Mouse (Mus musculus): ENCODE results near the gene Sipa1l1.

DNA sequence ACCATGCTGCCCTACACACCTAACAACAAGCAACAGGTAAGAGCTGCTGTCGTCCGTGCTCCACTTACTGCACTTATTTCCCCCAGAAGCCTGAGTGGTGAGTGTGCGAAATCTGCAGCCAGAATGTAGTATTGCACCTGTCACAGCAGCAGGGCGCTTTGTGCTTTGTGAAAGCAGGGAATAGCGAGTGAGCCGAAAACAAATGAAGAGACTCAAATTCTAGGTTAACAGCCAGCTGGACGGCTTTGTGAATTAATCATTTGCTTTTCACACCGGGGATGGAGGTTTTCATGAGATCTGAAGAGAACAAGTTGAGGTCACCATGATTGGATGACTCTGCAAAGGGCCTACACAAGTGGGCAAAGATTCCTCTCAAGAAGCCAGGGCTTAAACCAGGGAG lies 215.6 kb downstream of the Sipa1l1 start:
- TF ChIP-seq CTCF (IDR thresholded peaks at IDR 0.05; ENCODE audit: insufficient read depth, low read depth, low read length) (no peak), POLR2A (IDR thresholded peaks at IDR 0.05; ENCODE audit: insufficient read depth, low read depth, low read length) (no peak)
